Mouse (Mus musculus) brain, embryonic 14.5 days (tissue): ENCODE results near the gene Thra. TPM values are rescaled to one million over a fixed set of nuclear protein-coding genes. Genes with fewer than 3 reads are reported as not detected.

Experiments
- DNase-seq: peaks from one replicate; pipeline ENCODE4 v3.0.0-alpha.2; 2011; ENCODE audit warnings: low read depth
- CTCF ChIP-seq: fragments of 200-500 bp; IDR thresholded peaks from 2 replicates; pipeline ENCODE4 v1.5.1; 2012; ENCODE audit warnings: inconsistent platforms, mild to moderate bottlenecking, moderate library complexity, borderline replicate concordance; ENCODE audit not compliant: insufficient read depth, insufficient read length; ENCODE audit errors: extremely low read depth
- POLR2A ChIP-seq: fragments of 200-500 bp; IDR thresholded peaks from 2 replicates; pipeline ENCODE4 v1.6.1; 2012; ENCODE audit warnings: mild to moderate bottlenecking, inconsistent platforms, borderline replicate concordance; ENCODE audit not compliant: poor library complexity, insufficient read depth, insufficient read length, severe bottlenecking; ENCODE audit errors: extremely low read depth
- polyA plus RNA-seq: library from polyadenylated mRNA; depleted of rRNA; stranded (reverse); fragments of >200 nt; gene quantifications from 2 replicates; pipeline ENCODE4 v1.2.3, GENCODE M21; 2012

Thra gene
- polyA plus RNA-seq, 1 experiment: 600 TPM

DNA sequence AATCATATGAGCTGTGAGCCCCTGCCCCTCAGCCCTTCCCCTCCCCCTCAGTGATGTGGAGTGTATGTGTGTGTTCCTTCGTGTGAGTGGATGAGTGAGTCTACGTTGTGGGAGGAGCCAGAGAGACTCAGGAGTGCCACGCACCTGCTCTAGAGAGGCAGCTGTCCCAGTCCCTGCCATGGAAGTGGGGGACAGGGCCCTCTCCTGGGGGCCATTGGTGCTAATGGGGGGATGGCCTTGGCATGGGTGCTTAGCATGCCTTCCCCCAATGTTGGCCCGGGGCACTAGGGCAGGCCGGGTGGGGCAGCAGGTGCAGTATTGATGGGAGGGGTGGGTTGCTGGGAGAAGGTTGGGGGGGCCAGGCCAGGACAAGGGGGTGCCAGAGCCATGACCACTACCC lies 26.4 kb downstream of the Thra start:
- DNase-seq: peak; percentile 45
- TF ChIP-seq POLR2A (no peak), CTCF (no peak)

DNA sequence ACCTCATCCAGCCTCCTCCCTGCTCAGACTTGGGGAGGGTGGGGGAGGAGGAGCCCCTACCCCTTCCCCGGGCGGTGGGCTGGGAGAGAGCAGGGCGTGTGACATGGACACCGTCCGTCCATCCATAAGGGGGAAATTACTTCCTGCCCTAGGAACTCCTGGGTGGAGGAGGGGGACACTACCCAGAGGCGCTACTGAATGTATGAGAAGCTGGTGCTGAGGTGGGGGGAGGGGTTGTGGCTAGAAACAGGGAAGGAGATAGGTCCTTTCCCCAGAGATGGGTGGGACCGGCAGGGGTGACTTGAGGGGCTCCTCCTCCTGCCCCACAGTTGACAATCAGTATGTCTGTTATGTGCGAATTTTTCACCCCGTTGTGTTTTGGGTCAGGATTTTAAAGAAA lies 26.8 kb downstream of the Thra start:
- TF ChIP-seq CTCF: no peak
- TF ChIP-seq POLR2A: no peak
- peak; percentile 88 for DNase-seq

DNA sequence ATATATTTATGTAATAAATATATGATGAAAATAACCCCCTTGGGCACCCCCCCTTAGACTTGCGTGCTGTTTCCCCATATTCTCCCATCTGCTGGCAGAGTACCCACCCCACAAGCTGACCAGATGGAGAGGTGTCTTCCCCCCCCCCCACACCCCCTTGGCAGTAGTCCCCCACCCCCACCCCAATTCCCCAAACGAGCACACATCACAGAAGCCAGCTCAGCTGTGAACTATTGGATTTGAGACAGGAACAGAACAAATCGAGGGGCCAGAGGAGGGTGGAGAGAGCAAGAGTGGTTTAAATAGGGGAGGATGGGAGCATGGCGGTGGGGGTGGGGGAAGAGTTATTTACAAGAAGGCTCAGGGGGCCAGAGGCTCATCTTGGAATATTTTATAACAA lies 27.3 kb downstream of the Thra start:
- TF ChIP-seq CTCF: no peak
- TF ChIP-seq POLR2A: no peak
- DNase-seq: peak; percentile 80

DNA sequence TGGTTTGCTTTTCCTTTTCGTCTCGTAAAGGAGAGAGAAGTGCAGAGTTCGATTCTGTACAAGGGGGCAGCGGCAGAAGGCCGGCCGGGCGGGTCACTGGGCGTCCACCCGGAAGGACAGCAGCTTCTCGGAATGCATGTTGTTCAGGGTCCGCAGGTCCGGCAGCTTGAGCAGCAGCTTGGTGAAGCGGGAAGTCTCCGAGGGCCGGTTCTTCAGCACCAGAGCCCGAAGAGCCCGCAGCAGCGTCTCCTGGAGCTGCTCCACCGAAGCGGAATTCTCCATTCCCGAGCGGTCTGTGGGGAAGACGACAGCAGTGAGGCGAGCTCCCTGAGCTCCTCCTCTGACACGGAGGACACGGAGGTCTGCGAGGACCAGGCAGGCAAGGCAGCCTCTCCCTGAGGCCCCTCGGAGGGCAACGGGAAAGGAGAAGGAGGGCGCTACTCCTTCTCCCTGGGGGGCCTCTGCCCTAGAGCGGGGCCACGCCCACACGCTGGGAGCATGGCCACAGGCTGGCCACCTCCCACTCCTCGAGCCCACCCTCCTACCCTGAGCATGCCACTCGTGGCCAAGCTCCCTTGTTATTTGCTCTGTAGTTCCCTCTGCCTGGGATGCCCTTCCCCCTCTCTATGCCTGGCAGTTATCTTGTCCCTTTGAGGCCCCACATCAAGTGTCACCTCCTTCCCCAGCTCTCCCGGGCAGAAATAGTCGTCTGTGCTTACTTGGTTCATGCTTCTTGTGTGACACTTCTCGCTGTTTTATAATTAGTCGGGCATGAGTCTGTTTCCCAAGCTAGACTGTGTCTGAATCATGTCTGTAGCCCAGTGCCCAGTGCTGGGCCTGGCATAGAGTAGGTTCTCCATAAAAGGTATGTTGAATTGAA lies 27.9 kb downstream of the Thra start:
- no peak for TF ChIP-seq POLR2A
- no peak for TF ChIP-seq CTCF
- DNase-seq: peak; percentile 44

DNA sequence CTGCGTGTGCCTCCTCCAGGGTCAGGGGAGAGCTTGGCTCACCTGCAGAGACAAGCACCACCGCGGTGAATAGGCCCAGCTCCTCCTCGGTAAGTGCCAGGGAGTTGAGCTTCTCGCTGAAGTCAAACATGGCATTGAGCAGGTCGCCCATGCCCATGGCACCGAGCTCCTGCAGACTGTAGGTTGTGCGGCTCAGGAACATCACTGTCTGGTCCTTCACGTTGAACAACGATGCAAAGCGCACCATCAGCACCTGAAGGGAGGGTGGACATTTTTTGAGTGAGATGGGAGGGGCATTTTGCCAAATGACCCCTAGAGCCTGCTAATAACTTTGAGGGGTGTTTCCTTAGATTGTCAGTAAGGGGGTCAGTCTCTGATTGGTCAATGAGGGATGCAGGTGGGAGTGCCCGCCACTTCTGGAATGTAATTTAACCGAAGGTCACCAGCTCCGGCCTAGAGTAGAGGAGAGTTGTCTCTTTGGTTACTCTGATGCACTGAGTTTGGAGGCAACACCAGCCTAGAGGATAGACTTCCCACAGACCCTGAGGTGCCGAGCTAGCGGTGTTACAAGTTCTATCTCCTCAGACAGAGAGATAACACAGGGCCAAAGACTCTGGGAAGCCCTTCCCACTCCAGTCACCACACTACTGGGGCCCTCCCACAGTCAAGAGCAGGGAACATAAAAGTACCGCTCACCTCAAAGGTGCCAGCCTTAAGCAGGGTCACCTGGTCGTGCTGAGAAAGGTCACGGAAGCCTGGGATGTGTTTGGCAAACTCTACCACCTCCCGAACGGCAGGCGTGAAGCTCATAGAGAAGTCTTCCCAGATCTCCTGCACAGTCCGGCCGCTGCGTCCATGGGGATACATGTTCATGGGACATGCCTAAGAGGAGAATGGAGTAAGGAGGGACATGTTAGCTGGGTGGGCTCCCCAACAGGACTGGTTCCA lies 28.8 kb downstream of the Thra start:
- TF ChIP-seq POLR2A (no peak), CTCF (no peak)
- DNase-seq: no peak

DNA sequence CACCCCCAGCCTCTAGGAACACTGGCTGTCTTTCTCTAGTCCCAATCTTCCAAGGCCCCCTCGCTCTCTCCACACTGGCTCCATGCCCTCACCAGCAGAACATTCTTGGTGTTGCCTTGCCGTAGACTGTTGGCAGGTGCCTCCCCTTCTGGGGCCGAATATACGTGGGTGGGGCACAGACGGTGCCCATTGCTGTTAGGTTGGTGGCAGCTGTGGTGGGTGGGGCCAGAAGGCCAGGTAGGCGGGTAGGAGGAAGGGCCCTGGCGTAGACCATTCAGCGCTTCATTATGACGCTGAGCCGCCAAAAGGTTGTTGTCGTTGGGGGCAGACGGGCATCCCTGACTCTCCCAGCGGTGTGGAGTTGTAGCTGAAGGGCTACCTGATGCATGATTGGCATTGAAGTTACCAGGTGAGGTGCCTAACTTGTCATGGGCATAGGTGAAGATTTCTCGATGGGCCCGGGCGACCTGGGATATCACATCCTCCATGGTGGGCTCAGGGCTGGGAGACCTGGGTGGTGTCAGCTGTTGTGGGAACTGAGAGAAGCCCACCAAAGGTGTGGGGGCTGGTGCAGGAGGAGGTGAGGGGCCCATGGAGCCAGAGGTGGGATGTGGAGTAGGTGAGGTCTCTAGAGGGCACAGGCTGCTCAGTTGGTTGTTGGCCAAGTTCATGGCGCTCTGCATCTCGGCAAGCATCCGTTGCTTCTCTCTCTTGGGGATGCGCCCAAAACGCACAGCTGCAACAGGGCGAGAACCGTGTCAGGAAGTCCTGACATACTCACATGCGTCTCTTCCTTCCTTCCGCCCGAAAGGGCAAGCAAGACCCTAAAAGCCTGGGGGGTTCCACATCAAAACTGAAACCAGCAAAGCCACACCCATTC lies 29.9 kb downstream of the Thra start:
- no peak for DNase-seq
- TF ChIP-seq POLR2A: no peak
- no peak for TF ChIP-seq CTCF

DNA sequence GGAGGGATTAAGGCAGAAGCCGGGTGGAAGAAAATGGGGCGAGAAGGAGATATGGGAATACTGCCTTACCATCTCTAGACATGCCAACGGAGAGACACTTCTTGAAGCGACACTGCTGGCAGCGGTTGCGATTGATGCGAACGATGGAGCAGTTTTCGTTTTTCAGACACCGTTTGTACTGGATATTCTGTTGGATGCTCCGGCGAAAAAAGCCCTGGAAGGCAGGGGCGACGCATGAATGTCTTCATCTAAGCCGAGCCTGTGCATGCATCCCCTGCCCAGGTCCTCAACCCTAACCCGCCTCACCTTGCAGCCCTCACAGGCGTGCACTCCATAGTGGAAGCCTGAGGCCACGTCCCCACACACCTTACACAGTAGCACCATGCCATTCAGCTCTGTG lies 30.7 kb downstream of the Thra start:
- TF ChIP-seq CTCF (no peak), POLR2A (no peak)
- no peak for DNase-seq

DNA sequence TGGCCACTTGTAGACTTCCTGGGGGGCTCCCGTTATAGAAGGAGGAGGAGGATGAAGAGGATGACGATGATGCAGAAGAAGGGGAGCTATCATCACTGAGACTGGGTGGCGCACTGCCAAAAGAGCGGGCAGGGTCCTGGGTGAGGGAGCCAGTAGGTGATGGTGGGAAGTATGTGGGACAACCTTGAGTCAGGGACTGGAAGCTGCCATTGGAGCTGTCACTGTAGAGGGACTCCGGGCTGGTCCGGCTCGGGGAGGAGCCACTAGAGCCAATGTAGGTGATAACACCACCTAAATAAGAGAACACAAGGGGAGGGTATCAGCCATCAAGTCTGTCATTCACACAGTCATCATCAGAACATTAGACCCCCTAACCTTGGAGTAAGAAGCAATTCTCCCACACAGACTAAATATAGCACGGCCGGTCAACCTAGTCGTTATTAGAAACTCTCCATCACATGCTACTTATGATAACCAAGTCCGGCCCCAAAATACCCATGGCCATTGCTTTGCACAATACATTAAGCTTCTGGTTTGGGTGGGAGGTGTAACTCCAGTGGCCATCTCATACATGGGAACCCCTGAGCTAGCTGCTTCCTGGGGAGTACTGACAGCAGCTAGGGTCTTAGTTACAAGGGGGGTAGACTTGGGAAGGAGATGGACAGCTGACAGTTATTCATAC lies 31.5 kb downstream of the Thra start:
- TF ChIP-seq CTCF (no peak), POLR2A (no peak)
- no peak for DNase-seq

DNA sequence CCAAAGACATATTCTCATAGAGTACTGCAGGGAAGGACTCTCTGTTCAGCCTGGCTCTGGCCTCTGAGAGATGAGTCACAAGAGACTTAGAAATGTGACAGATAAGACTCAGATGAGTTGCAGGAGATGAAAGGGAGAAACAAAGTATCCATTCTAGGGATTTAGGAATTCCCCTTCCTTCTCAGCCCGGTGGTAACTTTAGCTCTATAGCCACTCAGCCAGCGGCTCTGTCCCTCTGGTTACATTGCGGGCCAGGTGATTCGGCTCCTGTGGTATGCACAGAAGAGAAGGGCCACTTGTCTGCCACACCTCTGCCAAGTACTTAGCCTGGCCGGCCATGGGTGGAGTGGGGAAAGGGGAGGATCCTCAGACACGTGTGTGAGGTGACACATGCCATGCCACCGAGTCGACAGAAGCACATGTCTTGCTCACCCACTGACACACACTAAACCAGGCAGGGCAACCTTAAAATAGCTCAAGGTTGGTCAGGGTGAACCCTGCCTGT lies 32.3 kb downstream of the Thra start:
- TF ChIP-seq POLR2A (no peak), CTCF (no peak)
- DNase-seq: no peak

DNA sequence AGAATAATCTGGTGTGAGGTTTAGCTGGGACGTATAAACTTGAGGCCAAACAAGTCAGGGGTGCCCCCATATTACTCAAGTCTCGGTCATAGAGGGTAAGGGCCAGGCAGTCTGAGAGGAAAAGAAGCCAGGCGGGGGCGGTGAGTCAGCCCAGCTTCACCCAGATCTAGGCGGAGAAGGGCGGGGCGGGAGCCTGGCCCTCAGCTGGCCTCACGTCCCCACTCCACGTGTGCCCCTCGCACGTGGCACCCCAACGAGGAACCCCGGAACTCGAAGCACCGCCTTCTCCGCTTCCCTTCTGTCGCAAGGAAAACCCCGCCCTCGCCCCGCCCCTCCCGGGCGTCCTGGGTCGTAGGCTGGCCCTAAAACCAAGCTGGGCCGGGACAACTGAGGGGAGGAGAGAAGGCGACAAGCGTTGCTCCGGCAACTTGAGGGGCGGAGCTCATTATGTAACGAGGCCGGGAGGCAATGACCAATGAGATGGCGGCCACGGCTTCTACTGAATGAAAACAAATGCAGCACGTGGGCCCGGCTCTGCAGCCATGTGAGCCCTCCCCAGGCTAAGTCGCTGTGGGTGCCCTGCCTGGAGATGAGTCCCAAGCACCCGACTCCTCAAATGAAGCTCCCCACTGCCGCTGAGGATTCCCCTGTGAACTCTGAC lies 33.3 kb downstream of the Thra start:
- DNase-seq: peak; percentile 97
- TF ChIP-seq CTCF (no peak), POLR2A (no peak)
